Mouse (Mus musculus): ENCODE data around the gene Man1b1.
A peak's percentile ranks its signal among the peaks of the same experiment; 100 is the strongest.

GRCm38 (mm10) chr2:25292856-25293255 lies 39.3 kb upstream of the Man1b1 start:
- no peak for TF ChIP-seq POLR2A (IDR thresholded peaks at IDR 0.05; ENCODE audit: insufficient read depth, low read length)
- peak; percentile 82 for TF ChIP-seq CTCF (IDR thresholded peaks at IDR 0.05; ENCODE audit: low read depth, low read length)
- no peak for TF ChIP-seq EP300 (IDR thresholded peaks at IDR 0.05; ENCODE audit: insufficient read depth, low read depth, low read length)
